Mouse (Mus musculus): ENCODE measurements around the gene Acsl1. TPM values are rescaled to one million over a fixed set of nuclear protein-coding genes. Genes with fewer than 3 reads are reported as not detected.
"Not testable (repeated sequence)": the region's sequence is repeated elsewhere in the genome, so short reads cannot be mapped to it uniquely, and the experiment has no call there.

Acsl1 gene
- polyA plus RNA-seq, 1 experiment = 13.2 TPM

DNA sequence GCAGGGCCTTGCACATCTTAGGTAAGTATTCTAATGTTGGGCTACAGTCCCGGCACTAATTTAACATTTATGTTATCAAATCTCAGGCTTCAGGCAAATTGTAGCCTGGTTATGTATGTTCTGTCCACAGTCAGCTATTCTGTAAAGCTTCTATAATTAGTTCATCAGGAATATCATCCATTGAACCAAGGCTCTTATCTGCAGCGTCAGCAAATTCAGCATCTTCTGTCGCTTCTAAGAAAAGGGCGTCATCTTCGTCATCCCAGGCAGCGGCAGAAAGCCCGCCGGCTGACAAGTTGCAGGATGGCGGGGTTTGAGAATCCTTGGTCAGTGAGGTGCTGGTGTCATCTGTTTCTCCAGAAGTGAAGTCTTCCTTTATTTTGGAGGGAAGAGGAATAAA lies 108.0 kb downstream of the Acsl1 start:
- no peaks in the 10 kb centered on the region for H3K27me3 ChIP-seq (ENCODE audit: control insufficient read depth, insufficient read depth, low read length)
- no peaks in the 10 kb centered on the region for H3K4me1 ChIP-seq (ENCODE audit: control insufficient read depth, insufficient read depth, insufficient read length)
- peaks cover 26% of the 10 kb centered on the region for H3K36me3 ChIP-seq (ENCODE audit: control insufficient read depth, insufficient read depth, low read length)
- H3K27ac ChIP-seq (ENCODE audit: insufficient read depth, low read length) = no peak overlapping the region
- WGBS = 97% methylated on average over 9 of the region's 9 CpGs
- DNase-seq (ENCODE audit: low read depth in 1 of 2, low spot score in 2 of 2) = no peak
- TF ChIP-seq CTCF (IDR thresholded peaks at IDR 0.05; ENCODE audit: extremely low read depth, insufficient read depth, insufficient read length, insufficient replicate concordance) (no peak), POLR2A (IDR thresholded peaks at IDR 0.05; ENCODE audit: low read depth, low read length) (no peak)
- no peak overlapping the region for H3K4me3 ChIP-seq (ENCODE audit: extremely low read depth, insufficient read depth, insufficient read length)

DNA sequence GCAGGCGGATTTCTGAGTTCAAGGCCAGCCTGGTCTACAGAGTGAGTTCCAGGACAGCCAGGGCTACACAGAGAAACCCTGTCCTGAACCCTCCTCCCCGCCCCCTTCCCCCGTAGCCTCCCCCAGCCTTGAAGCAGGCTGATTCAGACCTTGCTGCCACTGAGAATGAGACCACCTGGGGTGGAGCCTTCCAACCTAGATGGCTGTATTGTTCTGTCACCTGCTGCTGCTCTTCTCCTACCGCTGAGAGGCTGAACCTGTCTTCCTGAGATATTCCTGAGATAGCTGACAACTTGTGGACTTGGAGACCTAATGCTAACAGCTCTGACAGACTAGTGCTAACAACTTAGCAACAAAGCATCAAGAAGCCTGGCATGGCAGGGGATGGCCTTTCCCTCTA lies 113.5 kb downstream of the Acsl1 start:
- 92% methylated on average over 4 of the region's 4 CpGs for WGBS
- not testable (repeated sequence) for H3K27me3 ChIP-seq (ENCODE audit: control insufficient read depth, insufficient read depth, low read length); H3K4me1 ChIP-seq (ENCODE audit: control insufficient read depth, insufficient read depth, insufficient read length); H3K36me3 ChIP-seq (ENCODE audit: control insufficient read depth, insufficient read depth, low read length); H3K4me3 ChIP-seq (ENCODE audit: extremely low read depth, insufficient read depth, insufficient read length); H3K27ac ChIP-seq (ENCODE audit: insufficient read depth, low read length); DNase-seq (ENCODE audit: low read depth in 1 of 2, low spot score in 2 of 2)

GRCm38 (mm10) chr8:46585576-46585975 lies 114.7 kb downstream of the Acsl1 start:
- no peak overlapping the region for H3K27ac ChIP-seq (ENCODE audit: insufficient read depth, low read length)
- no peaks in the 10 kb centered on the region for H3K27me3 ChIP-seq (ENCODE audit: control insufficient read depth, insufficient read depth, low read length)
- DNase-seq (ENCODE audit: low read depth in 1 of 2, low spot score in 2 of 2) = no peak
- H3K4me3 ChIP-seq (ENCODE audit: extremely low read depth, insufficient read depth, insufficient read length) = no peak overlapping the region
- H3K4me1 ChIP-seq (ENCODE audit: control insufficient read depth, insufficient read depth, insufficient read length) = no peaks in the 10 kb centered on the region
- TF ChIP-seq POLR2A (IDR thresholded peaks at IDR 0.05; ENCODE audit: low read depth, low read length) = no peak
- no peak for TF ChIP-seq CTCF (IDR thresholded peaks at IDR 0.05; ENCODE audit: extremely low read depth, insufficient read depth, insufficient read length, insufficient replicate concordance)
- 74% methylated on average over 3 of the region's 3 CpGs for WGBS
- peaks cover 7% of the 10 kb centered on the region for H3K36me3 ChIP-seq (ENCODE audit: control insufficient read depth, insufficient read depth, low read length)

Other genes starting within 250 kb of the Acsl1 start
- not detected in 2 replicates for gene Helt, start 176.4 kb upstream of the Acsl1 start, polyA plus RNA-seq (2012; rRNA removed)
- gene Cenpu, start 81.0 kb downstream of the Acsl1 start, polyA plus RNA-seq (2012; rRNA removed) = 1.5 and 2.3 TPM in 2 replicates
- gene Primpol, start 146.2 kb downstream of the Acsl1 start, polyA plus RNA-seq (2012; rRNA removed) = 1.8 and 2.5 TPM in 2 replicates
- 4.1 and 5.0 TPM in 2 replicates for gene Casp3, start 146.3 kb downstream of the Acsl1 start, polyA plus RNA-seq (2012; rRNA removed)

All from spleen, adult 2 months (tissue).